Mouse (Mus musculus): ENCODE results near the gene Sfn. TPM values are rescaled to one million over a fixed set of nuclear protein-coding genes. Genes with fewer than 3 reads are reported as not detected.

Gene Sfn
- polyA plus RNA-seq, 1 experiment = not detected

GRCm38 (mm10) chr4:133557041-133557717 lies 44.8 kb downstream of the Sfn start:
- TF ChIP-seq CTCF (IDR thresholded peaks at IDR 0.05; ENCODE audit: insufficient read depth, low read depth, low read length) = no peak
- no peak for TF ChIP-seq POLR2A (IDR thresholded peaks at IDR 0.05; ENCODE audit: insufficient read depth, low read depth, low read length)
- Histone ChIP-seq H3K4me1 (ENCODE audit: control insufficient read depth, insufficient read depth, low read length) (no peaks in the 10 kb centered on the region), H3K4me3 (ENCODE audit: insufficient read depth, low read depth, low read length) (no peak overlapping the region), H3K27ac (ENCODE audit: insufficient read depth, low read depth, low read length) (no peak overlapping the region)
- WGBS = 46% methylated on average over 10 of the region's 10 CpGs

GRCm38 (mm10) chr4:133553448-133554330 lies 48.3 kb downstream of the Sfn start:
- 76% methylated on average over 19 of the region's 19 CpGs for WGBS
- no peak overlapping the region for H3K4me3 ChIP-seq (ENCODE audit: insufficient read depth, low read depth, low read length)
- no peak for TF ChIP-seq CTCF (IDR thresholded peaks at IDR 0.05; ENCODE audit: insufficient read depth, low read depth, low read length)
- no peak for TF ChIP-seq POLR2A (IDR thresholded peaks at IDR 0.05; ENCODE audit: insufficient read depth, low read depth, low read length)
- H3K27ac ChIP-seq (ENCODE audit: insufficient read depth, low read depth, low read length) = no peak overlapping the region
- no peaks in the 10 kb centered on the region for H3K4me1 ChIP-seq (ENCODE audit: control insufficient read depth, insufficient read depth, low read length)

- H3K27ac ChIP-seq (ENCODE audit: insufficient read depth, low read depth, low read length) = no peak within 1 kb of the TSS
- WGBS = 72% methylated on average over 10 of the region's 10 CpGs
- TF ChIP-seq POLR2A (IDR thresholded peaks at IDR 0.05; ENCODE audit: insufficient read depth, low read depth, low read length) = no peak
- no peak for TF ChIP-seq CTCF (IDR thresholded peaks at IDR 0.05; ENCODE audit: insufficient read depth, low read depth, low read length)
- H3K4me3 ChIP-seq (ENCODE audit: insufficient read depth, low read depth, low read length) = no peak within 1 kb of the TSS
- H3K4me1 ChIP-seq (ENCODE audit: control insufficient read depth, insufficient read depth, low read length) = no peaks in the 10 kb centered on the region
Measured at GRCm38 (mm10) chr4:133552768-133553447, 49.1 kb downstream of the Sfn start, which contains the start of gene Nr0b2. TSS of gene Nr0b2 (plus strand) at chr4:133553376.

- Histone ChIP-seq H3K4me1 (ENCODE audit: control insufficient read depth, insufficient read depth, low read length) (no peaks in the 10 kb centered on the region), H3K4me3 (ENCODE audit: insufficient read depth, low read depth, low read length) (no peak overlapping the region), H3K27ac (ENCODE audit: insufficient read depth, low read depth, low read length) (no peak overlapping the region)
- 85% methylated on average over 1 of the region's 1 CpGs for WGBS
- TF ChIP-seq CTCF (IDR thresholded peaks at IDR 0.05; ENCODE audit: insufficient read depth, low read depth, low read length) = no peak
- TF ChIP-seq POLR2A (IDR thresholded peaks at IDR 0.05; ENCODE audit: insufficient read depth, low read depth, low read length) = no peak
Measured at GRCm38 (mm10) chr4:133552029-133552428, 49.9 kb downstream of the Sfn start.

Other genes starting within 250 kb of the Sfn start
- 113 TPM in 1 of 2 replicates, not detected in the other for gene Wdtc1, start 248.7 kb downstream of the Sfn start, polyA plus RNA-seq (2012; ENCODE audit: insufficient read depth, insufficient read length, low replicate concordance, missing spikeins)
- gene Slc9a1, start 232.5 kb downstream of the Sfn start, polyA plus RNA-seq (2012; ENCODE audit: insufficient read depth, insufficient read length, low replicate concordance, missing spikeins) = not detected in 2 replicates
- gene Tent5b, start 122.0 kb downstream of the Sfn start, polyA plus RNA-seq (2012; ENCODE audit: insufficient read depth, insufficient read length, low replicate concordance, missing spikeins) = not detected in 2 replicates
- gene Trnp1, start 103.6 kb downstream of the Sfn start, polyA plus RNA-seq (2012; ENCODE audit: insufficient read depth, insufficient read length, low replicate concordance, missing spikeins) = not detected in 2 replicates
- not detected in 2 replicates for gene Kdf1, start 83.2 kb downstream of the Sfn start, polyA plus RNA-seq (2012; ENCODE audit: insufficient read depth, insufficient read length, low replicate concordance, missing spikeins)
- gene Nudc, start 56.2 kb downstream of the Sfn start, polyA plus RNA-seq (2012; ENCODE audit: insufficient read depth, insufficient read length, low replicate concordance, missing spikeins) = 355 TPM in 1 of 2 replicates, not detected in the other
- not detected in 2 replicates for gene Nr0b2, start 48.8 kb downstream of the Sfn start, polyA plus RNA-seq (2012; ENCODE audit: insufficient read depth, insufficient read length, low replicate concordance, missing spikeins)
- gene Gpatch3, start 27.4 kb downstream of the Sfn start, polyA plus RNA-seq (2012; ENCODE audit: insufficient read depth, insufficient read length, low replicate concordance, missing spikeins) = not detected in 2 replicates
- not detected in 2 replicates for gene Gpn2, start 17.8 kb downstream of the Sfn start, polyA plus RNA-seq (2012; ENCODE audit: insufficient read depth, insufficient read length, low replicate concordance, missing spikeins)
- gene Zdhhc18, start 48.0 kb upstream of the Sfn start, polyA plus RNA-seq (2012; ENCODE audit: insufficient read depth, insufficient read length, low replicate concordance, missing spikeins) = not detected in 2 replicates
- not detected in 2 replicates for gene Pigv, start 70.5 kb upstream of the Sfn start, polyA plus RNA-seq (2012; ENCODE audit: insufficient read depth, insufficient read length, low replicate concordance, missing spikeins)
- gene Arid1a, start 154.6 kb upstream of the Sfn start, polyA plus RNA-seq (2012; ENCODE audit: insufficient read depth, insufficient read length, low replicate concordance, missing spikeins) = 655 TPM in 1 of 2 replicates, not detected in the other

Data from olfactory bulb, adult 2 months (tissue).